Mouse (Mus musculus): ENCODE data around the gene Ltbp4.

Gene Ltbp4

GRCm38 (mm10) chr7:27355745-27356240 lies 18.3 kb upstream of the Ltbp4 start, which contains the start of gene Shkbp1:
TSS of gene Shkbp1 (minus strand) at chr7:27356019.
- peak; percentile 80 for DNase-seq (ENCODE audit: low spot score)

GRCm38 (mm10) chr7:27355261-27355660 lies 17.8 kb upstream of the Ltbp4 start:
- DNase-seq (ENCODE audit: low spot score): no peak

GRCm38 (mm10) chr7:27354783-27355182 lies 17.3 kb upstream of the Ltbp4 start:
- no peak for DNase-seq (ENCODE audit: low spot score)

GRCm38 (mm10) chr7:27354144-27354543 lies 16.7 kb upstream of the Ltbp4 start:
- DNase-seq (ENCODE audit: low spot score): no peak

GRCm38 (mm10) chr7:27345444-27345843 lies 8.0 kb upstream of the Ltbp4 start:
- DNase-seq (ENCODE audit: low spot score): no peak

GRCm38 (mm10) chr7:27342595-27342994 lies 5.1 kb upstream of the Ltbp4 start:
- no peak for DNase-seq (ENCODE audit: low spot score)

GRCm38 (mm10) chr7:27339519-27339918 lies 2.0 kb upstream of the Ltbp4 start:
- no peak for DNase-seq (ENCODE audit: low spot score)

GRCm38 (mm10) chr7:27339114-27339513 lies 1.6 kb upstream of the Ltbp4 start:
- DNase-seq (ENCODE audit: low spot score): no peak

- peak; percentile 68 for DNase-seq (ENCODE audit: low spot score)
Observed at GRCm38 (mm10) chr7:27335928-27336823, 1.3 kb downstream of the Ltbp4 start.

- no peak for DNase-seq (ENCODE audit: low spot score)
Observed at GRCm38 (mm10) chr7:27335011-27335720, 2.3 kb downstream of the Ltbp4 start.

- DNase-seq (ENCODE audit: low spot score): no peak
Observed at GRCm38 (mm10) chr7:27334405-27334911, 3.0 kb downstream of the Ltbp4 start.

- DNase-seq (ENCODE audit: low spot score): no peak
Observed at GRCm38 (mm10) chr7:27333316-27333941, 4.1 kb downstream of the Ltbp4 start.

- peak; percentile 69 for DNase-seq (ENCODE audit: low spot score)
Observed at GRCm38 (mm10) chr7:27332353-27333199, 4.9 kb downstream of the Ltbp4 start.

- DNase-seq (ENCODE audit: low spot score): no peak
Observed at GRCm38 (mm10) chr7:27331854-27332253, 5.6 kb downstream of the Ltbp4 start.

- no peak for DNase-seq (ENCODE audit: low spot score)
Observed at GRCm38 (mm10) chr7:27331541-27331851, 6.0 kb downstream of the Ltbp4 start.

GRCm38 (mm10) chr7:27330709-27331540 lies 6.6 kb downstream of the Ltbp4 start:
- DNase-seq (ENCODE audit: low spot score): peak; percentile 88

GRCm38 (mm10) chr7:27329981-27330380 lies 7.5 kb downstream of the Ltbp4 start:
- DNase-seq (ENCODE audit: low spot score): no peak

GRCm38 (mm10) chr7:27329326-27329947 lies 8.1 kb downstream of the Ltbp4 start:
- DNase-seq (ENCODE audit: low spot score): no peak

GRCm38 (mm10) chr7:27328648-27329047 lies 8.8 kb downstream of the Ltbp4 start:
- DNase-seq (ENCODE audit: low spot score): no peak

GRCm38 (mm10) chr7:27328161-27328560 lies 9.3 kb downstream of the Ltbp4 start:
- no peak for DNase-seq (ENCODE audit: low spot score)
